Mouse (Mus musculus) cortical plate, adult 2 months (tissue): ENCODE results near the gene Snap25. TPM values are rescaled to one million over a fixed set of nuclear protein-coding genes. Genes with fewer than 3 reads are reported as not detected.

ENCODE experiments used
- H3K27ac ChIP-seq: fragments of 200-500 bp; 2 replicates; pipeline ENCODE4 v1.5.1; 2012; ENCODE audit warnings: low read length, control low read depth, inconsistent platforms; ENCODE audit not compliant: insufficient read depth
- H3K4me1 ChIP-seq: fragments of 200-500 bp; 2 replicates; pipeline ENCODE4 v1.6.1; 2011; ENCODE audit warnings: low read length; ENCODE audit not compliant: control insufficient read depth, insufficient read depth
- H3K4me3 ChIP-seq: fragments of 200-500 bp; 2 replicates; pipeline ENCODE4 v1.5.1; 2011; ENCODE audit warnings: mild to moderate bottlenecking, low read length, control low read depth; ENCODE audit not compliant: insufficient read depth
- CTCF ChIP-seq: fragments of 200-500 bp; IDR thresholded peaks from 2 replicates; pipeline ENCODE4 v1.5.1; 2011; ENCODE audit warnings: mild to moderate bottlenecking, control low read depth, low read length; ENCODE audit not compliant: insufficient read depth; ENCODE audit errors: extremely low read depth
- POLR2A ChIP-seq: fragments of 200-500 bp; IDR thresholded peaks from 2 replicates; pipeline ENCODE4 v1.6.1; 2011; ENCODE audit warnings: mild to moderate bottlenecking, low read length, control low read depth; ENCODE audit not compliant: insufficient read depth; ENCODE audit errors: extremely low read depth
- polyA plus RNA-seq: library from polyadenylated mRNA; depleted of rRNA; stranded (reverse); fragments of >200 nt; gene quantifications from 2 replicates; pipeline ENCODE4 v1.2.3, GENCODE M21; 2012

The Snap25 gene
- polyA plus RNA-seq, 1 experiment: 2,964 TPM

DNA sequence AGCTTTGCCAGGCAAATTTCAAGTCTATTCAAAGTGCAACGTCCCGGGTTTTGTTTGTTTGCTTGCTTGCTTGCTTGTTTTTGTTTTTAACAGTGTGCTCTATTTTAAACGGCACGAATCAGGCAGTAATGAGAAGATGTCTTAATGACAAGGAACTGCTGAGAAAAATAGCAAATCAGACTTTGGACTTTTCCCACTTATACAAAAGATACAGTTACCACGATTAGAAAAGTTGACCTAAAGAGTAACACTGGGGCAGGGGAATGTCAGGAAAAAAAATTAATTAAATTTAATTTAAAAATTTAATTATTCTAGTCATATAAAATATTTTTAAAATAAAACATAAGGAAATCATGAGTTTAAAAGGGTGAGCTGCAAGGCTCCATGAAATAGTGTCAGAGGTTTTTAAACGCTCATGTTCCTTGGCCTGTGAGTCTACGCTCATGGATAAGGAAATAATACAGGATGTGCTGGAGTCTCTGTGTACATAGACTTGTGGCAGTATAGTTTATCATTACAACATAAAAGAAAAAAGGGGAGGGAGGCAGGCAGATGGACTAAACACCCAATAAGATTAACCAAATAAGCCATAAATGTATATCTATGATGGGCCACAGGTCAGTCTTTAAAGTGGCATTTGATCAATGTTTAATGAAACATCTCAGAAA, 32.2 kb downstream of the Snap25 start:
- no peak for TF ChIP-seq CTCF
- no peak for TF ChIP-seq POLR2A
- H3K4me3 ChIP-seq: no peak overlapping the region
- peaks cover 12% of the 10 kb centered on the region for H3K4me1 ChIP-seq
- no peak overlapping the region for H3K27ac ChIP-seq

DNA sequence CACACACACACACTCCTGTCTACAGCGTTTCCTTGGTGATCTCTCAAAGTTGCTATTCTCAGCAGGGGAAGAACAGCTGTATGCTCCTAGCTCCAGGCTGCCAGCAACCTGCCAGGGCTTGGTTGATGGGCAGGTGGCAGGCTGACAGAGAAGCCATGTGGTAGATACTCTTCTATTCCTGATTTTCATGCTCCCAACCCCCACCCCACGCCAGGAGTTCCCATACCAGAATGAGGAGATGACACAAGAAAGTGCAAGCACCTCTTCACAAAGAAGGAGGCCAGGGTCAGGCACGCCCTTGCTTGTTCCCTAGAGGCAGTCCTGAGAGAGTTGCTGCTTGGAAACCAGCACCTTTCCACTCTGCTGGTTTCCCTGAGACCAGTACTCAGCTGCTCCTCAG, 40.4 kb downstream of the Snap25 start:
- Histone ChIP-seq H3K4me3 (no peak overlapping the region), H3K27ac (no peak overlapping the region), H3K4me1 (peaks cover 5% of the 10 kb centered on the region)
- no peak for TF ChIP-seq CTCF
- no peak for TF ChIP-seq POLR2A

DNA sequence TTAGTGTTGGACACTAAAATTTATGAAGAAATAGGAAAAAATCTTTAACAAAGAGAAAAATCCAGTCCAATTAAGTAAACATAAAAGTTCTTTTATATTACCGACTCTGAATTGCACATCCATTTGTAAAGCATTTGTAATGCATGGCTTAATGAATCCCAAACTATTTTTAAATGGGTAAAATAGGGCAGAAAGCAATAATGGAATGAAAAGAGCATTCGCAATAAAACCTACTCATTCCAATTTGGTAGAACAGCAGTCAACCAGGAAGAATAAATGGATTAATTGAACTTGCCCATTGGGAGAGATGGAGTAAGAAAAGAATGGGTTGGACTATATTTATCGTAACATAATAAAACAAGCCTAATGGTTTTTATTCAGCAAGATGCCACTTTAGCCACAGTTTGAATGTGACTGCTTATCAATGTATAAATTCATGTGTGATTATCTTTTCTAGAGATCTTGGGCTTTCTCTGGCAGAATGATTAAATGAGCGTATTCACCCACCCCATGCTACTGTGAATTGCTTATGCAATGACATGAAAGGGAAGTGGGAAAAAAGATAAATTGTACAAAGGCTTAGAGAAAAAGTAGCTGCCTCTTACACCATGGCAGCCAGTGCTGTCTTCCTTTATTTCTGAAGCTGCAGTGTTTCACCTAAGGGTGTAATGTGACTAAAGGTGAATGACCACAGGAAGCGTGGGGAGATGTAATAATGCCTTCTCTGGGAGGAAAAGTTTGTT, 45.7 kb downstream of the Snap25 start:
- Histone ChIP-seq H3K27ac (no peak overlapping the region), H3K4me3 (no peak overlapping the region), H3K4me1 (no peaks in the 10 kb centered on the region; the same call in 1 of the 2 replicates)
- TF ChIP-seq CTCF: no peak
- no peak for TF ChIP-seq POLR2A

DNA sequence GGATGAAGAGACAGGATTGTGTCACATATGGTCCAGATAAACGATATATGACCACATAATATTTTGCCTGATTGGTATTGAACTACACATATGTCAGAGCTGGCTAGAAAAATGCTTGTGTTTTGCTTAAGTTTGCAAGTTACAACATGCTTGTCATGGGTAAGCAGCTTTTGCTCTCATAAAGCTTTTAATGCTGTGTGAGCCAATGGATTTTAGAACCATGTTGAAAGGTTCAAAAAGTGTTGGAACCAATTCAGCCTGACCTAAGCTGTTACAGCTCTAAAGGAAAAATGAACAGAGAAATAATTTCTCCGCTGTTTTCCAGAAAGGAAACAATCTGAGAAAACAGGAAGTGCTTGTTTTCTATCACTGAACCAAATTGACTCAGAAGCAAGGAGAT, 64.9 kb downstream of the Snap25 start:
- Histone ChIP-seq H3K27ac (no peak overlapping the region), H3K4me3 (no peak overlapping the region), H3K4me1 (peaks cover 4% of the 10 kb centered on the region; the same call in 1 of the 2 replicates)
- no peak for TF ChIP-seq POLR2A
- no peak for TF ChIP-seq CTCF

DNA sequence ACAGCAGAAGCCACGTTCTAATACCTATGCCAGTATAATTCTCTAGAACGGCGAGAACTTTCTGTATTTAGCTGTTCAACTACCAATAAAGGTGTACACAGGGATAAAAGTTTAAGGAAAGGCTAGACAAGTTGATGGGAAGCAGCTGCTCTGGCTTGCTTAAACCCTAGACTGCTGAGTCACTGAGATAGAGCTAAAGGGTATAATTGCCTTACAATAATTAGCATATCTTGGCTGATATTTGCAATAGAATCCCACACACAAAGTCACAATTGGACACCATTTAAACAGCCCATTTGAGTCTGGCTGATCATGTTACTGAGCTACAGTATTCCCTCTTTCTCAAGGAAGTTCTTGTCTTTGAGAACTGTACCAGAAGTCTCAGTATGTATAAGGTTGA, 65.4 kb downstream of the Snap25 start:
- Histone ChIP-seq H3K4me3 (no peak overlapping the region), H3K4me1 (peaks cover 4% of the 10 kb centered on the region; the same call in 1 of the 2 replicates), H3K27ac (no peak overlapping the region)
- TF ChIP-seq CTCF (no peak), POLR2A (no peak)

DNA sequence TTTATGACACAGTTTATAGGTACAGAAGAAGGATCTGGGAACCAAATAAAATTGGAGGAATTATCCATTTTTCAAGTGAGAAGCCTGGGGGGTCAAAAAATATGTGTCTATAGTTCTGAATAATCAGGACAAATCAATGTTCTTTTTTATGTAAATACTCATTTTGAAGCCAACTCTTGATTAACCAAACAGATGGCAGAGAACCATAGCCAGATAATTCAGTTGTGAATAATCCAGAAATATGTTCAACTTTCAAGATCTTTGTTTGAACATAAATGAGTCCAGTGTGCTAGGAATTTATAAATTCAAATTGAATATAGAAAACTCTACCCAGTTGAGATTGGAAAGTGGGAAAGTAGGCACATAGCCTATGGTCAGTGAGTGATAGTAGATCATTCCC, 67.0 kb downstream of the Snap25 start:
- Histone ChIP-seq H3K4me1 (peaks cover 7% of the 10 kb centered on the region; the same call in 1 of the 2 replicates), H3K4me3 (no peak overlapping the region), H3K27ac (peak overlapping the region; percentile 60; the same call in 1 of the 2 replicates)
- TF ChIP-seq POLR2A: no peak
- no peak for TF ChIP-seq CTCF

DNA sequence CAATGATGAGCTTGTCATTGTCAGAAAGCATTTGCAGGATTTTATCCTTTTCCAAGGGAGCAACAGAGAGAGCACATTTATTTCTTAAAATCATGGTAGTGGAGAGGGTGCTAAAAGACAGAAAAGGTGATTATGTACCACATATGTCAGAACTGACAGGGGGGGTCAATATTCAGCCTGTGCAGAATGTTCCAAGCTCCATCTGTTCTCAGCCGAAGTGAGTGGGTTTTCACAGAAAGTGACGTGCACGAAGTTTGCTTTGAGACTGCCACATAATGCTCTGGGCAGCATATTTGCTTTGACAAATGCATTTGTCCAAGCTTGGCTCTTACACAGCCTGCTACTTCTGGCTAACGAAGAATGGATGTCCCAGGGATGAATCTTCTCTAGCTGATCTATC, 71.1 kb downstream of the Snap25 start:
- H3K4me1 ChIP-seq: peaks cover 15% of the 10 kb centered on the region
- peak overlapping the region; percentile 42 for H3K27ac ChIP-seq
- no peak for TF ChIP-seq POLR2A
- TF ChIP-seq CTCF: no peak
- no peak overlapping the region for H3K4me3 ChIP-seq

DNA sequence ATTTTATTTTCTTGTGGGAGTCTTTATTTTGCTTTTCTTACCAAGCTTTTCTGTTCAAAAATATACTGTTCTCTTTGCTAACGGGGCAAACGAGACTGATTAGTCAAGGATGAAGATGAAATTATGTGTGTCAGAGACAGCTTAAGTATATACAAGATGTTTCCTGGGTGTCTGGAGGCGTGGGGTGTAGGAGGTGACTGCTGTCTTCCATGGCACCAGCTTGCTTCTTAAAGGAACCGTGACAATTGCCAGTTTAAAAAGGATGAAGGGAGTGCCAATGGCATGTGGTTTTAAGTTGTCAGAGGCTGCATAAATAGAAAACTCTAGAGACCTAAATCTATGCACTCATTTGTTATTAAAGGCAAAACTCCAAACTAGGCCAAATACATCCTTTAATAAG, 75.1 kb downstream of the Snap25 start:
- no peak overlapping the region for H3K4me3 ChIP-seq
- H3K4me1 ChIP-seq: peaks cover 13% of the 10 kb centered on the region
- H3K27ac ChIP-seq: peak overlapping the region; percentile 68; the same call in 1 of the 2 replicates
- TF ChIP-seq CTCF (no peak), POLR2A (no peak)

DNA sequence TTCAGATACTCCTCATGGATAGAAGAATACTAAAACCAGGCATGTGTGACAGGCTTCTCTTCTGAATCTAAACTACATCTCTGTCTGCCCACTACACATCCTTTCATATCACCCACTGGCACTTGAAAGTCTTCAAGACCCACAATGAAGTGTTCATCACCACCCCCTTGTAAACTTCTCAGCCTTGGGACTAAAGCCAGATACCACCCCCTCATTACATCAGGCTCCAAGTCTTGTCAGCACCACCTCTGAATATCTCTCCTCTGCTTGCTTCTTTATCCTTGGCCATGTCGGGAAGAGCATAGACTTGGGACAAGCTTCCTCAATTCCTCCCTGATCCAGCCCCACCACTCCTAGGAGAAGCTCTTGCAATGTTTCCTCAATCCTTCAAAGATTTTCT, 83.3 kb downstream of the Snap25 start:
- no peak overlapping the region for H3K27ac ChIP-seq
- no peak for TF ChIP-seq POLR2A
- H3K4me1 ChIP-seq: peaks cover 9% of the 10 kb centered on the region
- no peak overlapping the region for H3K4me3 ChIP-seq

DNA sequence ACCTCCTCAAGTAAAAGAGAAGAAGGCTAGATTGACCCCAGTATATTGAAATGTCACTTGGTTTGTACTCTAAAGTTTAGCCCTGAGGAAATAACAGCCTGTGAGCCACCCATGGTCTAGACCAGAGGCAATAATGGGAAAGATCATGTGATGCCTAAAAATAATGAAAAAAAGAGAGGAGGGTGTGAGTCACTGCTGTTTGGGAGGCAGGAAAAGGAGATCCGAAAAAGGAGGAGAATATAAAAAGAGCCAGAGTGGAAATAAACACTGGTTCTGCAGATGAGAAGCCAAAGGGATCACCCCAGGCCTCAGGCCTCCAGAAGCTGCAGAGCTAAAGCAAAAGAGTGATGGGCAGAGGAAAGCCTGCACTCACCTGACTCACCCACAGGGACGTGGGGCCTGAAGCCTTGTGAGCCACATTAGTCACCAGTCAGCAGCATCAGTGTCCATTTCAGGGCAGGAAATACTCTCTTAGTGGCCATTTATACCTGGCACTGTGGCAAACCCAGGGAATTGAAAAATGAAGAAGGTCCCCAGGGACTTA, 85.7 kb downstream of the Snap25 start:
- Histone ChIP-seq H3K27ac (no peak overlapping the region), H3K4me1 (peaks cover 14% of the 10 kb centered on the region), H3K4me3 (no peak overlapping the region)
- TF ChIP-seq POLR2A (no peak), CTCF (no peak)
